Mouse (Mus musculus) kidney, adult 2 months (tissue): ENCODE measurements around the gene Rbl2. TPM values are rescaled to one million over a fixed set of nuclear protein-coding genes. Genes with fewer than 3 reads are reported as not detected.
A peak's percentile ranks its signal among the peaks of the same experiment; 100 is the strongest.

Source experiments
- DNase-seq: peaks from one replicate; pipeline ENCODE4 v3.0.0; 2021
- H3K27ac ChIP-seq: fragments of 200-500 bp; 2 replicates; pipeline ENCODE4 v1.5.1; 2012; ENCODE audit warnings: low read depth, low read length, control low read depth, inconsistent platforms; ENCODE audit not compliant: insufficient read depth
- H3K27me3 ChIP-seq: fragments of 200-500 bp; replicated peaks from 2 replicates; pipeline ENCODE4 v1.6.1; 2012; ENCODE audit warnings: mild to moderate bottlenecking, moderate library complexity, low read length, inconsistent platforms; ENCODE audit not compliant: control insufficient read depth, insufficient read depth
- H3K36me3 ChIP-seq: fragments of 200-500 bp; 2 replicates; pipeline ENCODE4 v1.6.1; 2012; ENCODE audit warnings: mild to moderate bottlenecking, moderate library complexity, low read length, inconsistent platforms; ENCODE audit not compliant: control insufficient read depth, insufficient read depth
- H3K4me1 ChIP-seq: fragments of 200-500 bp; 2 replicates; pipeline ENCODE4 v1.6.1; 2011; ENCODE audit warnings: low read length; ENCODE audit not compliant: control insufficient read depth, insufficient read depth
- H3K4me3 ChIP-seq: fragments of 200-500 bp; 2 replicates; pipeline ENCODE4 v1.5.1; 2011; ENCODE audit warnings: mild to moderate bottlenecking, low read depth, low read length, control low read depth; ENCODE audit not compliant: insufficient read depth
- CTCF ChIP-seq: fragments of 200-500 bp; conservative IDR thresholded peaks from 2 replicates; pipeline ENCODE4 v1.5.1; 2011; ENCODE audit warnings: low read depth, mild to moderate bottlenecking, control low read depth, low read length, moderate library complexity, mixed read lengths; ENCODE audit not compliant: insufficient read depth, insufficient read length
- POLR2A ChIP-seq: fragments of 200-500 bp; IDR thresholded peaks from one replicate; pipeline ENCODE4 v1.6.1; 2011; ENCODE audit warnings: low read depth, low read length, control low read depth
- WGBS: fragments of 180-500 bp; shearing (Covaris S2); methylation state at CpG from one replicate; pipeline ENCODE4 v1.1.7; 2018; 5-methylcytosine and 5-hydroxymethylcytosine counted together
- polyA plus RNA-seq: library from polyadenylated mRNA; depleted of rRNA; stranded (reverse); fragments of >200 nt; gene quantifications from 2 replicates; pipeline ENCODE4 v1.2.3, GENCODE M21; 2012

Gene Rbl2
- polyA plus RNA-seq, 1 experiment, result 38.1 TPM

DNA sequence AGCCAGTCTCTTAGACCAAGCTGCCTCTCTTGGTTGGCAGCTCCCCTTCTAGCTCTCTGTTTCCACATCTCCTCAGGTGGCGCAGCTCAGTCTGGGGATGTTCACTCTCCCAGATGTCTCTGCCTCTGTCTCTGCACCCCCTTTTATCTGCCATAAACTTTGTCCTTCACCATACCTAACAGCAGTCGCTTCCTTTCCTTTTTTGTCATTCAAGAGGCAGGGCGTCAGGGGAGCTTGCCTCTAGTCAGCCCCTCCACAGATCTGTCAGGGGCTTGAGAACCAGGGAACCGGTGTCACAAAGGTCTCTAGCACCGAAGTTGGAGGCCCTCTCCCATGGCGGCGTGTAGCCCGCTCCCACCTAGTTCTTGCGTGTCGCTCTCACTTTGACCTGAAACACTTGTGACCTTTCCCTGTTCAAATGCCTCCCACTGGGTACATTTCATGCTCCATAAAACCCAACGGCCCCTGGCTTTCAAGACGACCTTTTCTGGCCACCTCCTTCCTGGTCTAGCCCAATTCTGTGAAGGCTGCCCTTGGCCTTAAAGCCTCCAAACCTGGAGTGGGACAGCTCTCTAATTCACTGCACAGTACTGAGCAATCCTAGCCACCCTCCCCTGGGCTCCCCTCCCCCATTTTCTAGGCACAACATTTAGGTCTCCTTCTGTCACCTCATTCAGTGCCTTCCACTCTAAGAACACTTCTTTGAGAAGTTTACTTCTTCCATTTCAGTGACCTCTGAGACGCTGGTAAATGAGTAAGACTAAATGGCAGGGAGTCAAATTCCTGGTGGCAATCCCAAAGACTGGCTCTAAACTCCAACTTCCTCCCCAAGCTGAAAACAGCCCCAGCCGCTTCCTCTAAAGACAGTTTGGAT lies 65.7 kb downstream of the Rbl2 start:
- Histone ChIP-seq H3K27me3 (no peaks in the 10 kb centered on the region), H3K4me3 (peak overlapping the region; percentile 15), H3K4me1 (peaks cover 22% of the 10 kb centered on the region), H3K27ac (peak overlapping the region; percentile 97), H3K36me3 (no peaks in the 10 kb centered on the region)
- no peak for TF ChIP-seq POLR2A
- no peak for TF ChIP-seq CTCF
- DNase-seq, result peak; percentile 92
- WGBS, result 29% methylated on average over 14 of the region's 14 CpGs

DNA sequence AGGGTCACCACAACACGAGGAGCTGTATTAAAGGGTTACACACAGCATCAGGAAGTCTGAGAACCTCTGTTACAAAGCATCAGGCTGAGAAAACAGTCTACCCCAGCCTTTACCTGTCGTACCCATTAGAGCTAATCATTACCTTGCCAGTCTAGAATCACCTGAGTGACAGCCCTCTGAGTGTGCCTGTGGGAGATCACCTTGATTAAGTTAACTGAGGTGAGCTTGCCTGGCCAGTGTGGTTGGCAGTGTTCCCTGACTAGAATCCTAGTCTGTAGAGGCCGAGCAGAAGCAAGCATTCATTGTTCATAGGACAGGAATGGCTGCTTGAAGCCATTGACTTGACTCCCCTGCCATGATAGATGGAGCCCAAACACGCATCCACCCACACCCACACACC lies 71.0 kb downstream of the Rbl2 start:
- Histone ChIP-seq H3K27me3 (no peaks in the 10 kb centered on the region), H3K36me3 (no peaks in the 10 kb centered on the region), H3K27ac (peak overlapping the region; percentile 89), H3K4me3 (no peak overlapping the region), H3K4me1 (peaks cover 12% of the 10 kb centered on the region)
- peak; percentile 87 for DNase-seq
- WGBS, result 50% methylated on average over 4 of the region's 4 CpGs
- TF ChIP-seq POLR2A (no peak), CTCF (no peak)

DNA sequence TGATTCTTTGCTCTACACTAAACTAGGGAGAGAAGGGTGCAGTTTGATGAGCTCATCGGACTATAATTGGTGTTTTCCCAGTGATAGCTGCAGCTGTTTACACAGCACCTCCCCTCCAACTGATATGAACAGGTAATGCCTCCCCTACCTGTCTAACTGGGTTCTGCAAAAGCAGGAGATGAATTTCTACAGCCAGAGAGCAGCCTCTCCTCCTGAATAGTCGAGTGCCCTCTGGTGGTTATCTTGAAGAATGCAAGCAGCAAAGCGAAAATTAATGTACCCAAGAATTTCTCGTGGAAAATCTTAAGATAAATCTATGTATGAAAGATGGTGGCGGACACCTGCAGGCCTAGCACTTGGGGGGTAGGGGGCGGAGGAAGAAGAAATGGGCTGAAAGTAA lies 77.9 kb downstream of the Rbl2 start:
- H3K27ac ChIP-seq, result peak overlapping the region; percentile 43
- WGBS, result 4% methylated on average over 6 of the region's 6 CpGs
- no peaks in the 10 kb centered on the region for H3K27me3 ChIP-seq
- no peak overlapping the region; the same call in 1 of the 2 replicates for H3K4me3 ChIP-seq
- TF ChIP-seq POLR2A (no peak), CTCF (peak; percentile 64)
- peaks cover 20% of the 10 kb centered on the region for H3K4me1 ChIP-seq
- H3K36me3 ChIP-seq, result no peaks in the 10 kb centered on the region
- DNase-seq, result peak; percentile 76

DNA sequence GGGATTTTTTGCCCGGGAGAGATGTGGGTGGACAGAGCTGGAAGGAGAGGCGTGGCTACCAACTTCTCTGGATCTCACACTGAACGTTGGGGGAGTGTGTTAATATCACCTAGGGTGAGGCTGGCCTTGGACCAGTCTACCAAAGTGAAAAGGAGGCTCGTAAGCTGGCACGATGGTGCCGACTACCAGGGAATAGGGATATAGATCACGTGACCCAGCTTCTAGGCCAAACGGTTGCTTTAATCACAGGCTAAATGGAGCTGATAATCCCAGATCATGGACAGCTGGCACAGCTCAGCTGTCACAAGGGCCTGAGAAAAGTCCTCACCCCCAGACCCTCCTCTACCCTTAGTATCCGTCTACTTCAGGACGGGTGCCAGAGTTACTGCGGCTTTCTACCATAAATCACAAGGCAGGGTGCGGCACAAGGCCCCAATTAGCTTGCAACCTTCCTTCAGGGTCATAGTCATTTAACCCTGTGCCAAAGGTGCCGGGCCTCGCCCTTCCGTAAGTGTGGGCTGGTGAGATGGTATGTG lies 78.9 kb downstream of the Rbl2 start:
- WGBS, result 22% methylated on average over 15 of the region's 15 CpGs
- no peaks in the 10 kb centered on the region for H3K36me3 ChIP-seq
- TF ChIP-seq CTCF, result no peak
- TF ChIP-seq POLR2A, result no peak
- H3K27ac ChIP-seq, result no peak overlapping the region
- H3K4me3 ChIP-seq, result peak overlapping the region; percentile 23; the same call in 1 of the 2 replicates
- peaks cover 20% of the 10 kb centered on the region for H3K4me1 ChIP-seq
- peak; percentile 63 for DNase-seq
- H3K27me3 ChIP-seq, result no peaks in the 10 kb centered on the region

DNA sequence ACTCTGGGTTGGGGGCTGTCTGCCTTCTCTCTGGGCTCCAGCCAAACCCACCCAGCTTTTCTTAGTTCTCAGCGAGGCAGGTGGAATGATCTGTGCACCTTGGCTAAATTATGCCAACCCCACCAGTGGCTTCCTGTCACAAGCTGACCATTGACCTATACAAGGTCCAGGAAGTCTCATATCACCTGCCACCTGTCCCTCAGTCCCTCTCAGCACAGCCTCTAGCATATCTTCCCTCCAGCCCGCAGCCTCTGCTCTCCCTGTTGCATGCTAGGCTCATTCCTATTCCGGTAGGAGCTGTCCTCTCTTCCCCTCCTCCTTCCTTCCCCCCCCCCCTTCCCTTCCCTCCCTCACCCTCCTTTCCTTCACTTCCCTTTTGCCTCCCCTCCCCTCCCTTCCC lies 79.4 kb downstream of the Rbl2 start:
- no peak for TF ChIP-seq CTCF
- no peak for TF ChIP-seq POLR2A
- Histone ChIP-seq H3K4me3 (no peak overlapping the region), H3K27ac (no peak overlapping the region), H3K27me3 (no peaks in the 10 kb centered on the region), H3K36me3 (no peaks in the 10 kb centered on the region), H3K4me1 (peaks cover 20% of the 10 kb centered on the region)
- DNase-seq, result no peak
- WGBS, result 54% methylated on average over 3 of the region's 3 CpGs

DNA sequence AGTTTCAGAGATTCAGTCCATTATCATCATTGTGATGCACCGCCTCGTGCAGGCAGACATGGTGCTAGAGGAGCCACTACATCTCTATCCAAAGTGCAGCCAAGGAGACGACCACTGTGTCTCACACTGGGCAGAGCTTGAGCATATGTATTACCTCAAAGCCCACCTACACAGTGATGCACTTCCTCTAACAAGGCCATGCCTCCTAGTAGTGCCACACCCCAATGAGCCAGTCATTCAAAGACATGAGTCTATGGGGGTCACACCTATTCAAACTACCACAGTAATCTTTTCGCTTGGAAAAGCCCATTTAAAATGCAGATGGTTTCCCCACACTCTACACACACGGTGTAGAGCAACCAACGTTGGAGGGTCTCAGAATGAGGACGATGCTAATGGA lies 81.7 kb downstream of the Rbl2 start:
- no peak for DNase-seq
- Histone ChIP-seq H3K4me3 (no peak overlapping the region), H3K4me1 (peaks cover 20% of the 10 kb centered on the region), H3K27me3 (no peaks in the 10 kb centered on the region), H3K36me3 (no peaks in the 10 kb centered on the region), H3K27ac (no peak overlapping the region)
- TF ChIP-seq CTCF, result no peak
- no peak for TF ChIP-seq POLR2A
- 92% methylated on average over 7 of the region's 7 CpGs for WGBS

DNA sequence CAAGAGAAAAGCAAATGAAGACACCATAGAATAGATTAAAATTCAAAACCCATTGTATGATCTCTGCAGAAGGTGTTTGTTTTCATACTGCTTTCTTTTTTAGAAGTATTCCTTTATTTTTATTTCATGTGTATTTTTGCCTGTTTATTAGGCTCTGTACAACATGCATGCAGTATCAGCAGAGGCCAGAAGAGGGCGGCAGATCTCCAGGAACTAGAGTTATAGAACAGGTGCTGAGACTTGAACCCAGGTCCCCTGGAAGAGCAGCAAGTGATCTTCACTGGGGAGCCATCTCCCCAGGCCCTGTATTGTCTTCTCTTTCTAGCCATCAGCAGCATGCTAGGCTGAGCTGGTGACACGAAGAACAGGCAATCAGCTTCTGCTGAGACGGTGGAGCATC lies 84.0 kb downstream of the Rbl2 start:
- Histone ChIP-seq H3K27ac (no peak overlapping the region), H3K4me3 (no peak overlapping the region), H3K36me3 (no peaks in the 10 kb centered on the region), H3K27me3 (no peaks in the 10 kb centered on the region), H3K4me1 (peaks cover 6% of the 10 kb centered on the region; the same call in 1 of the 2 replicates)
- DNase-seq, result no peak
- WGBS, result 82% methylated on average over 3 of the region's 3 CpGs
- no peak for TF ChIP-seq POLR2A
- no peak for TF ChIP-seq CTCF
